ENCODE assay signal across 8 mouse cellular contexts in the genomic region with DNA sequence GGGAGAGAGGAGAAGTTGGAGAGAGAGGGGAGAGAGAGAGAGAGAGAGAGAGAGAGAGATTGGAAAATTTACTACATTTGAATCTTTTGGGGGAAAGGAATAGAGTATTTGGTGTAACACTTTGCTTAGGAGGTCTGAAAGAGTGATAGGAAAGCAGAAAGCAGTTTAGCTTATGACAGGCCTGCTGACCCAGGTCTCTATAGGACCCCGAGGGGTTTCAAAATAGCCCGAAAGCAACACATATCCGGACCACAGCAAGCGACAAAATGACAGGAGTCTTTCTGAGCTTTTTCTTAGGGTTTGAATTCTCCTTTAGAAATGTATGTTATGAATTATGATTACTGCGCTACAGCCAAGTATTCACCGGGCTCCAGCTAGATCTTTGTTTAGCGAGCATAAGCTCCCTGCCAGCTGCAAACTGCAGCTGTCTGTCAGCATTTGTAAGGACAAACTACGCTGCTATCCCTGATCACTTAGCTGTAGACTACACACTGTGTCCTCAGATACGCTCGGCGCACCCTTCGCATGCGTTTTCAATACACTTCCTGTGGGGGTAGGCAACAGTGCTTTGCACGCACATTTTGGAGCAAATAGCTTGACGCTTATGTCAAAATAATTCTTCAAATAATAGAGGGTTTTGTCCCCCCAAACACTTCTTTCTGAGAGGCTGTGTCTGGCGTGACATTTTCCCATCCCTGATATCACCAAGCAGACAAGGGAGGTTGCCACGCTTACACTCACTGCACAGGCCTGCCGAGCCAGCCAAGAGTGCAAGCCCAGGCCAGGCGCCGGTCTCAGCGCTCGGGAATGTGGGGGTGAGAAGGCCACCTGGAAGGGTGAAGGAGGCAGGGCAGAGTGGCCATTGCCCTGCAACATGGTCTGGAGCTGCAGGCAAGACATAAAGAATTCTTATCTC.
A peak's percentile ranks its signal among the peaks of the same experiment; 100 is the strongest.
DNase-seq lines count a peak whose midpoint lies in the region; ATAC-seq and TF ChIP-seq lines count a peak whose summit lies in the region.

No protein-coding gene starts in this region.

- no peaks in the 10 kb centered on the region for H3K36me3 ChIP-seq in intestine, postnatal 0 days (ENCODE audit: control insufficient read depth, insufficient read depth)
- no peaks in the 10 kb centered on the region for H3K36me3 ChIP-seq in limb, embryonic 13.5 days
- H3K36me3 ChIP-seq in midbrain, postnatal 0 days (ENCODE audit: insufficient read depth, low read length): no peaks in the 10 kb centered on the region

- WGBS in intestine, postnatal 0 days: 63% methylated on average over 22 of the region's 22 CpGs
- 51% methylated on average over 22 of the region's 22 CpGs for WGBS in limb, embryonic 13.5 days
- 19% methylated on average over 22 of the region's 22 CpGs for WGBS in midbrain, postnatal 0 days

- H3K9ac ChIP-seq in intestine, postnatal 0 days (ENCODE audit: low read depth, low read length): no peak overlapping the region
- no peak overlapping the region for H3K9ac ChIP-seq in limb, embryonic 13.5 days
- H3K9ac ChIP-seq in midbrain, postnatal 0 days (replicated peaks; ENCODE audit: low read length, poor library complexity, severe bottlenecking): 0 out of 2 replicates have a peak overlapping the region, but pooled peaks have one; percentile 19

- H3K4me2 ChIP-seq in intestine, postnatal 0 days (replicated peaks; ENCODE audit: low read depth): no peak overlapping the region
- H3K4me2 ChIP-seq in limb, embryonic 13.5 days (replicated peaks): no peak overlapping the region
- H3K4me2 ChIP-seq in midbrain, postnatal 0 days (ENCODE audit: low read depth, low read length, poor library complexity, severe bottlenecking): peak overlapping the region; percentile 40

- DNase-seq in ZHBTc4 (ENCODE audit: low read depth, low spot score) (peak; percentile 26), MN1 (ENCODE audit: low spot score) (no peak)
- peak; percentile 68 for DNase-seq in embryo, embryonic 10 days (ENCODE audit: low spot score)
- DNase-seq in heart, adult 18-20 months: peak; percentile 65
- DNase-seq in midbrain, postnatal 0 days (ENCODE audit: low spot score): peak; percentile 26
- DNase-seq in natural killer cell, adult 2 months (ENCODE audit: low spot score in 2 of 2): no peak

- no peak for TF ChIP-seq CTCF in intestine, postnatal 0 days (IDR thresholded peaks at IDR 0.05; ENCODE audit: low read depth)
- no peak for TF ChIP-seq CTCF in midbrain, postnatal 0 days (IDR thresholded peaks at IDR 0.05)

- H3K27me3 ChIP-seq in intestine, postnatal 0 days (replicated peaks; ENCODE audit: control insufficient read depth, insufficient read depth, low read length): no peaks in the 10 kb centered on the region
- no peaks in the 10 kb centered on the region for H3K27me3 ChIP-seq in limb, embryonic 13.5 days
- H3K27me3 ChIP-seq in midbrain, postnatal 0 days (ENCODE audit: insufficient read depth, low read length): no peaks in the 10 kb centered on the region

- H3K9me3 ChIP-seq in intestine, postnatal 0 days (ENCODE audit: control insufficient read depth): no peaks in the 10 kb centered on the region
- no peaks in the 10 kb centered on the region for H3K9me3 ChIP-seq in limb, embryonic 13.5 days
- H3K9me3 ChIP-seq in midbrain, postnatal 0 days (ENCODE audit: low read length): no peaks in the 10 kb centered on the region

- H3K27ac ChIP-seq in intestine, postnatal 0 days (ENCODE audit: low read depth, low read length): peak overlapping the region; percentile 30; the same call in 1 of the 2 replicates
- peak overlapping the region; percentile 28; the same call in 1 of the 2 replicates for H3K27ac ChIP-seq in limb, embryonic 13.5 days
- H3K27ac ChIP-seq in midbrain, postnatal 0 days (ENCODE audit: low read depth, low read length): no peak overlapping the region

- no peak for ATAC-seq in intestine, postnatal 0 days
- ATAC-seq in limb, embryonic 13.5 days (ENCODE audit: low FRiP score, low read depth): peak; percentile 81
- peak; percentile 54; the same call in 1 of the 2 replicates for ATAC-seq in midbrain, postnatal 0 days (ENCODE audit: low FRiP score)

- H3K4me1 ChIP-seq in intestine, postnatal 0 days (replicated peaks; ENCODE audit: control insufficient read depth, insufficient read depth, low read length): no peaks in the 10 kb centered on the region
- peaks cover 17% of the 10 kb centered on the region for H3K4me1 ChIP-seq in limb, embryonic 13.5 days
- no peaks in the 10 kb centered on the region; the same call in 1 of the 2 replicates for H3K4me1 ChIP-seq in midbrain, postnatal 0 days (ENCODE audit: insufficient read depth, low read length)

- no peak overlapping the region for H3K4me3 ChIP-seq in intestine, postnatal 0 days (ENCODE audit: low read depth, low read length)
- H3K4me3 ChIP-seq in limb, embryonic 13.5 days: no peak overlapping the region
- H3K4me3 ChIP-seq in midbrain, postnatal 0 days (ENCODE audit: low read depth, low read length): no peak overlapping the region

Comparison
In these comparisons a context has a peak if more than half of its experiments do, and no peak if none do; other contexts are left out.
1. DNase-seq: peak in ZHBTc4 (single experiment), embryo, embryonic 10 days (single experiment), heart, adult 18-20 months (2 of 2) and midbrain, postnatal 0 days (single experiment); none in natural killer cell, adult 2 months (0 of 2) and MN1 (single experiment).